Mouse (Mus musculus) neural tube, embryonic 11.5 days (tissue): ENCODE measurements around the gene Il10rb. TPM values are rescaled to one million over a fixed set of nuclear protein-coding genes. Genes with fewer than 3 reads are reported as not detected.

ENCODE experiments used
- ATAC-seq: fragments of 200-750 bp; cut with Nextera tagmentation; 2 replicates; pipeline ENCODE4 v1.8.0; 2017; ENCODE audit warnings: moderate number of reproducible peaks, mild to moderate bottlenecking, moderate TSS enrichment, moderate library complexity; ENCODE audit not compliant: insufficient read depth, low FRiP score, low TSS enrichment
- DNase-seq: peaks from one replicate; pipeline ENCODE4 v3.0.0-alpha.2; 2015; ENCODE audit warnings: low spot score
- H3K27ac ChIP-seq: fragments of 300-500 bp; sonication (generic); 2 replicates; pipeline ENCODE4 v1.5.1; 2014; ENCODE audit warnings: low read depth, mild to moderate bottlenecking, low read length
- H3K27me3 ChIP-seq: fragments of 300-500 bp; sonication (generic); 2 replicates; pipeline ENCODE4 v1.6.1; 2014; ENCODE audit warnings: mild to moderate bottlenecking, low read length, mixed read lengths; ENCODE audit not compliant: control insufficient read depth, insufficient read depth
- H3K36me3 ChIP-seq: fragments of 300-500 bp; sonication (generic); 2 replicates; pipeline ENCODE4 v1.6.1; 2014; ENCODE audit warnings: mild to moderate bottlenecking, low read length, moderate library complexity, mixed read lengths; ENCODE audit not compliant: control insufficient read depth, insufficient read depth
- H3K4me1 ChIP-seq: fragments of 300-500 bp; sonication (generic); 2 replicates; pipeline ENCODE4 v1.6.1; 2014; ENCODE audit warnings: low read length, mixed read lengths; ENCODE audit not compliant: control insufficient read depth, insufficient read depth
- H3K4me2 ChIP-seq: fragments of 300-500 bp; sonication (generic); 2 replicates; pipeline ENCODE4 v1.6.1; 2014; ENCODE audit warnings: low read depth, mild to moderate bottlenecking, moderate library complexity
- H3K4me3 ChIP-seq: fragments of 300-500 bp; sonication (generic); 2 replicates; pipeline ENCODE4 v1.5.1; 2014; ENCODE audit warnings: low read depth, low read length
- H3K9ac ChIP-seq: fragments of 300-500 bp; sonication (generic); 2 replicates; pipeline ENCODE4 v1.6.1; 2014; ENCODE audit warnings: mild to moderate bottlenecking, low read length
- H3K9me3 ChIP-seq: fragments of 300-500 bp; sonication (generic); 2 replicates; pipeline ENCODE4 v1.6.1; 2016; ENCODE audit warnings: low read length; ENCODE audit not compliant: control insufficient read depth
- WGBS: fragments of 180-500 bp; shearing (Covaris S2); extraction: QIAGEN DNeasy Blood & Tissue Kit; methylation state at CpG from one replicate; pipeline ENCODE4 v1.1.7; 2014; 5-methylcytosine and 5-hydroxymethylcytosine counted together
- polyA plus RNA-seq: library from polyadenylated mRNA; unstranded; fragments of >200 nt; fragmentation: Nextera tagmentation; extraction: Ambion mirVana; gene quantifications from 2 replicates; pipeline ENCODE4 v1.2.1, GENCODE M21; 2014

The Il10rb gene
- polyA plus RNA-seq, 1 experiment from 2014 or later = 6.8 TPM

- Histone ChIP-seq H3K4me2 (no peak overlapping the region), H3K9me3 (no peaks in the 10 kb centered on the region), H3K27ac (no peak overlapping the region), H3K9ac (no peak overlapping the region), H3K36me3 (no peaks in the 10 kb centered on the region; the same call in 1 of the 2 replicates), H3K27me3 (no peaks in the 10 kb centered on the region), H3K4me1 (peaks cover 3% of the 10 kb centered on the region; the same call in 1 of the 2 replicates), H3K4me3 (no peak overlapping the region)
- ATAC-seq = no peak
- 15% methylated on average over 9 of the region's 9 CpGs for WGBS
- DNase-seq = no peak
Observed at GRCm38 (mm10) chr16:91378991-91379390, 27.0 kb upstream of the Il10rb start.

- Histone ChIP-seq H3K9me3 (no peaks in the 10 kb centered on the region), H3K36me3 (no peaks in the 10 kb centered on the region; the same call in 1 of the 2 replicates), H3K27ac (no peak overlapping the region), H3K9ac (no peak overlapping the region), H3K4me2 (no peak overlapping the region), H3K4me1 (peaks cover 3% of the 10 kb centered on the region; the same call in 1 of the 2 replicates), H3K4me3 (no peak overlapping the region), H3K27me3 (no peaks in the 10 kb centered on the region)
- WGBS = 55% methylated on average over 3 of the region's 3 CpGs
- ATAC-seq (no peak), DNase-seq (no peak)
Observed at GRCm38 (mm10) chr16:91379412-91379811, 26.6 kb upstream of the Il10rb start.

GRCm38 (mm10) chr16:91380151-91380550, 25.8 kb upstream of the Il10rb start:
- Histone ChIP-seq H3K9ac (no peak overlapping the region), H3K4me2 (no peak overlapping the region), H3K27ac (no peak overlapping the region), H3K27me3 (no peaks in the 10 kb centered on the region), H3K4me1 (peaks cover 3% of the 10 kb centered on the region; the same call in 1 of the 2 replicates), H3K9me3 (no peaks in the 10 kb centered on the region), H3K36me3 (no peaks in the 10 kb centered on the region; the same call in 1 of the 2 replicates), H3K4me3 (no peak overlapping the region)
- ATAC-seq (no peak), DNase-seq (no peak)
- 82% methylated on average over 5 of the region's 5 CpGs for WGBS

GRCm38 (mm10) chr16:91381606-91382005, 24.4 kb upstream of the Il10rb start:
- Histone ChIP-seq H3K4me1 (peaks cover 3% of the 10 kb centered on the region; the same call in 1 of the 2 replicates), H3K9ac (no peak overlapping the region), H3K27me3 (no peaks in the 10 kb centered on the region), H3K4me2 (no peak overlapping the region), H3K4me3 (no peak overlapping the region), H3K27ac (no peak overlapping the region), H3K36me3 (no peaks in the 10 kb centered on the region; the same call in 1 of the 2 replicates), H3K9me3 (no peaks in the 10 kb centered on the region)
- 82% methylated on average over 4 of the region's 4 CpGs for WGBS
- DNase-seq (no peak), ATAC-seq (no peak)

GRCm38 (mm10) chr16:91382261-91382790, 23.6 kb upstream of the Il10rb start:
- no peak overlapping the region for H3K4me3 ChIP-seq
- H3K36me3 ChIP-seq = no peaks in the 10 kb centered on the region; the same call in 1 of the 2 replicates
- H3K27ac ChIP-seq = no peak overlapping the region
- no peak overlapping the region for H3K4me2 ChIP-seq
- no peaks in the 10 kb centered on the region for H3K9me3 ChIP-seq
- 94% methylated on average over 9 of the region's 9 CpGs for WGBS
- H3K9ac ChIP-seq = no peak overlapping the region
- ATAC-seq = no peak
- no peaks in the 10 kb centered on the region for H3K27me3 ChIP-seq
- peaks cover 3% of the 10 kb centered on the region; the same call in 1 of the 2 replicates for H3K4me1 ChIP-seq
- DNase-seq = no peak

GRCm38 (mm10) chr16:91384221-91384620, 21.7 kb upstream of the Il10rb start:
- Histone ChIP-seq H3K27ac (no peak overlapping the region), H3K4me1 (peaks cover 2% of the 10 kb centered on the region; the same call in 1 of the 2 replicates), H3K36me3 (peaks cover 2% of the 10 kb centered on the region; the same call in 1 of the 2 replicates), H3K4me2 (no peak overlapping the region), H3K4me3 (no peak overlapping the region), H3K9ac (no peak overlapping the region), H3K27me3 (no peaks in the 10 kb centered on the region), H3K9me3 (no peaks in the 10 kb centered on the region)
- DNase-seq (no peak), ATAC-seq (no peak)
- 88% methylated on average over 4 of the region's 4 CpGs for WGBS

- WGBS = 55% methylated on average over 10 of the region's 10 CpGs
- ATAC-seq = no peak
Observed at GRCm38 (mm10) chr16:91385621-91386020, 20.3 kb upstream of the Il10rb start.

GRCm38 (mm10) chr16:91386419-91387120, 19.4 kb upstream of the Il10rb start:
- Histone ChIP-seq H3K4me3 (no peak overlapping the region), H3K27me3 (no peaks in the 10 kb centered on the region), H3K36me3 (peaks cover 2% of the 10 kb centered on the region; the same call in 1 of the 2 replicates), H3K4me2 (no peak overlapping the region), H3K9me3 (no peaks in the 10 kb centered on the region), H3K4me1 (no peaks in the 10 kb centered on the region), H3K27ac (no peak overlapping the region), H3K9ac (no peak overlapping the region)
- DNase-seq = no peak
- WGBS = 94% methylated on average over 10 of the region's 10 CpGs
- ATAC-seq = no peak

More at GRCm38 (mm10) chr16:91385621-91386020, 20.3 kb upstream of the Il10rb start:
- Histone ChIP-seq H3K9ac (no peak overlapping the region), H3K4me1 (no peaks in the 10 kb centered on the region), H3K4me2 (no peak overlapping the region), H3K27me3 (no peaks in the 10 kb centered on the region), H3K36me3 (peaks cover 2% of the 10 kb centered on the region; the same call in 1 of the 2 replicates), H3K27ac (no peak overlapping the region), H3K4me3 (no peak overlapping the region), H3K9me3 (no peaks in the 10 kb centered on the region)
- DNase-seq = no peak

GRCm38 (mm10) chr16:91387121-91387486, 18.9 kb upstream of the Il10rb start:
- Histone ChIP-seq H3K27ac (no peak overlapping the region), H3K4me2 (no peak overlapping the region), H3K9ac (no peak overlapping the region), H3K9me3 (no peaks in the 10 kb centered on the region), H3K27me3 (no peaks in the 10 kb centered on the region), H3K4me1 (no peaks in the 10 kb centered on the region), H3K36me3 (peaks cover 2% of the 10 kb centered on the region; the same call in 1 of the 2 replicates), H3K4me3 (no peak overlapping the region)
- 87% methylated on average over 3 of the region's 3 CpGs for WGBS
- DNase-seq (no peak), ATAC-seq (no peak)
